Mouse (Mus musculus) MEL (cell line): ENCODE results near the gene Rps6ka1. TPM values are rescaled to one million over a fixed set of nuclear protein-coding genes. Genes with fewer than 3 reads are reported as not detected.

Source experiments
- DNase-seq: peaks from one replicate; pipeline ENCODE4 v3.0.0; 2011; ENCODE audit warnings: low read depth, low spot score
- H3K27ac ChIP-seq: 2 replicates; pipeline ENCODE4 v1.5.1; 2012; ENCODE audit warnings: low read depth, mild to moderate bottlenecking, control low read depth, low read length, moderate library complexity; ENCODE audit not compliant: control insufficient read depth
- H3K27me3 ChIP-seq, 2 experiments: fragments of 150-350 bp in 1 of 2; sonication (generic) in 1 of 2; 2 replicates each; pipeline ENCODE4 v1.6.1; 2012; ENCODE audit warnings: low read length in 2 of 2, mild to moderate bottlenecking in 2 of 2, improper control_type of control experiment in 1 of 2, moderate library complexity in 1 of 2; ENCODE audit not compliant: insufficient read depth in 2 of 2, control insufficient read depth in 1 of 2
- H3K36me3 ChIP-seq, 2 experiments: 2 replicates each; pipeline ENCODE4 v1.6.1; 2012 to 2014; ENCODE audit warnings: low read length in 2 of 2, improper control_type of control experiment in 1 of 2, inconsistent platforms in 1 of 2, mild to moderate bottlenecking in 1 of 2; ENCODE audit not compliant: insufficient read depth in 2 of 2, control insufficient read depth in 1 of 2
- H3K4me1 ChIP-seq, 2 experiments: fragments of 150-350 bp in 1 of 2; sonication (generic) in 1 of 2; 2 replicates each; pipeline ENCODE4 v1.6.1; 2012; ENCODE audit warnings: low read length in 2 of 2, improper control_type of control experiment in 1 of 2, mild to moderate bottlenecking in 1 of 2; ENCODE audit not compliant: insufficient read depth in 2 of 2, control insufficient read depth in 1 of 2
- H3K4me3 ChIP-seq, 2 experiments: fragments of 150-350 bp in 1 of 2; sonication (generic) in 1 of 2; 2 replicates each; pipeline ENCODE4 v1.5.1; 2012; ENCODE audit warnings: low read depth in 2 of 2, low read length in 2 of 2, mild to moderate bottlenecking in 2 of 2, moderate library complexity in 2 of 2, control low read depth in 1 of 2, improper control_type of control experiment in 1 of 2; ENCODE audit not compliant: control insufficient read depth in 1 of 2, insufficient read depth in 1 of 2
- H3K79me2 ChIP-seq: 2 replicates; pipeline ENCODE4 v1.6.1; 2012; ENCODE audit warnings: mild to moderate bottlenecking, low read length, moderate library complexity; ENCODE audit not compliant: control insufficient read depth, poor library complexity, insufficient read depth
- H3K9ac ChIP-seq: 2 replicates; pipeline ENCODE4 v1.6.1; 2012; ENCODE audit warnings: low read depth, mild to moderate bottlenecking, control low read depth, low read length, moderate library complexity; ENCODE audit not compliant: control insufficient read depth, poor library complexity, severe bottlenecking
- H3K9me3 ChIP-seq: fragments of 150-350 bp; sonication (generic); replicated peaks from 2 replicates; pipeline ENCODE4 v1.6.1; 2012; ENCODE audit warnings: mild to moderate bottlenecking, low read length, improper control_type of control experiment, moderate library complexity; ENCODE audit not compliant: insufficient read depth
- CHD1 ChIP-seq: IDR thresholded peaks from 2 replicates; pipeline ENCODE4 v1.6.1; 2012; ENCODE audit warnings: low read depth, mild to moderate bottlenecking, inconsistent platforms, low read length, improper control_type of control experiment
- CTCF ChIP-seq, 3 experiments: IDR thresholded peaks in 2 of 3; conservative IDR thresholded peaks in 1 of 3; 2 replicates each; pipeline ENCODE4 v1.5.1; 2011 to 2012; ENCODE audit warnings: low read length in 3 of 3, low read depth in 2 of 3, mild to moderate bottlenecking in 2 of 3, improper control_type of control experiment in 1 of 3, inconsistent platforms in 1 of 3, mixed read lengths in 1 of 3, moderate library complexity in 1 of 3; ENCODE audit not compliant: control insufficient read depth in 1 of 3, insufficient read depth in 1 of 3, poor library complexity in 1 of 3, severe bottlenecking in 1 of 3
- E2F4 ChIP-seq: IDR thresholded peaks from 2 replicates; pipeline ENCODE4 v1.6.1; 2011; ENCODE audit warnings: low read depth, low read length, improper control_type of control experiment, borderline replicate concordance
- ELF1 ChIP-seq: IDR thresholded peaks from 2 replicates; pipeline ENCODE4 v1.6.1; 2014; ENCODE audit warnings: low read depth, mild to moderate bottlenecking, inconsistent platforms, low read length, improper control_type of control experiment, moderate library complexity
- EP300 ChIP-seq, 2 experiments: IDR thresholded peaks; 2 replicates each; pipeline ENCODE4 v1.6.1; 2011; ENCODE audit warnings: improper control_type of control experiment in 2 of 2, low read length in 2 of 2, low read depth in 1 of 2, mild to moderate bottlenecking in 1 of 2
- GABPA ChIP-seq: IDR thresholded peaks from 2 replicates; pipeline ENCODE4 v1.6.1; 2012; ENCODE audit warnings: low read depth, mild to moderate bottlenecking, inconsistent platforms, low read length, improper control_type of control experiment, moderate library complexity
- HCFC1 ChIP-seq: IDR thresholded peaks from 2 replicates; pipeline ENCODE4 v1.6.1; 2012; ENCODE audit warnings: low read depth, mild to moderate bottlenecking, inconsistent platforms, low read length, improper control_type of control experiment, moderate library complexity
- JUND ChIP-seq: IDR thresholded peaks from 2 replicates; pipeline ENCODE4 v1.6.1; 2011; ENCODE audit warnings: low read depth, mild to moderate bottlenecking, improper control_type of control experiment, low read length
- MAFK ChIP-seq: IDR thresholded peaks from 2 replicates; pipeline ENCODE4 v1.6.1; 2011; ENCODE audit warnings: low read depth, mild to moderate bottlenecking, low read length, improper control_type of control experiment, borderline replicate concordance
- MAZ ChIP-seq: IDR thresholded peaks from 2 replicates; pipeline ENCODE4 v1.6.1; 2012; ENCODE audit warnings: low read depth, mild to moderate bottlenecking, inconsistent platforms, low read length, improper control_type of control experiment
- MYB ChIP-seq: IDR thresholded peaks from 2 replicates; pipeline ENCODE4 v1.6.1; 2011; ENCODE audit warnings: mild to moderate bottlenecking, low read depth, low read length, improper control_type of control experiment
- NELFE ChIP-seq: IDR thresholded peaks from 2 replicates; pipeline ENCODE4 v1.6.1; 2011; ENCODE audit warnings: low read depth, low read length, improper control_type of control experiment
- NRF1 ChIP-seq: IDR thresholded peaks from 2 replicates; pipeline ENCODE4 v1.6.1; 2014; ENCODE audit warnings: low read depth, mild to moderate bottlenecking, inconsistent platforms, low read length, improper control_type of control experiment, moderate library complexity; ENCODE audit not compliant: poor library complexity, insufficient read depth, severe bottlenecking
- POLR2A ChIP-seq, 2 experiments: IDR thresholded peaks; 2 replicates each; pipeline ENCODE4 v1.6.1; 2011 to 2012; ENCODE audit warnings: low read length in 2 of 2, mild to moderate bottlenecking in 2 of 2, control low read depth in 1 of 2, improper control_type of control experiment in 1 of 2, low read depth in 1 of 2, moderate library complexity in 1 of 2; ENCODE audit not compliant: control insufficient read depth in 1 of 2, insufficient read depth in 1 of 2, poor library complexity in 1 of 2
- POLR2AphosphoS2 ChIP-seq: IDR thresholded peaks from 2 replicates; pipeline ENCODE4 v1.6.1; 2011; ENCODE audit warnings: low read length, improper control_type of control experiment
- POLR2AphosphoS5 ChIP-seq: IDR thresholded peaks from 2 replicates; pipeline ENCODE4 v1.6.1; 2012; ENCODE audit warnings: low read depth, borderline replicate concordance, mild to moderate bottlenecking, inconsistent platforms, low read length, moderate library complexity, mixed read lengths
- RAD21 ChIP-seq: IDR thresholded peaks from 2 replicates; pipeline ENCODE4 v1.6.1; 2011; ENCODE audit warnings: mild to moderate bottlenecking, low read depth, low read length, improper control_type of control experiment
- RCOR1 ChIP-seq: IDR thresholded peaks from 2 replicates; pipeline ENCODE4 v1.6.1; 2012; ENCODE audit warnings: low read depth, mild to moderate bottlenecking, inconsistent platforms, low read length, improper control_type of control experiment
- SMC3 ChIP-seq: IDR thresholded peaks from 2 replicates; pipeline ENCODE4 v1.6.1; 2011; ENCODE audit warnings: low read depth, low read length, improper control_type of control experiment
- TCF12 ChIP-seq: IDR thresholded peaks from 2 replicates; pipeline ENCODE4 v1.6.1; 2014; ENCODE audit warnings: low read depth, mild to moderate bottlenecking, inconsistent platforms, low read length, improper control_type of control experiment, moderate library complexity
- USF1 ChIP-seq: IDR thresholded peaks from 2 replicates; pipeline ENCODE4 v1.6.1; 2014; ENCODE audit warnings: low read depth, mild to moderate bottlenecking, inconsistent platforms, low read length, improper control_type of control experiment, moderate library complexity
- USF2 ChIP-seq, 2 experiments: IDR thresholded peaks; 2 replicates each; pipeline ENCODE4 v1.6.1; 2011 to 2012; ENCODE audit warnings: improper control_type of control experiment in 2 of 2, low read length in 2 of 2, borderline replicate concordance in 1 of 2, inconsistent platforms in 1 of 2, low read depth in 1 of 2, mild to moderate bottlenecking in 1 of 2; ENCODE audit not compliant: insufficient read depth in 1 of 2
- ZKSCAN1 ChIP-seq: IDR thresholded peaks from 2 replicates; pipeline ENCODE4 v1.6.1; 2012; ENCODE audit warnings: low read depth, mild to moderate bottlenecking, inconsistent platforms, low read length, improper control_type of control experiment, moderate library complexity
- ZNF384 ChIP-seq: IDR thresholded peaks from 2 replicates; pipeline ENCODE4 v1.6.1; 2012; ENCODE audit warnings: low read depth, mild to moderate bottlenecking, inconsistent platforms, low read length, improper control_type of control experiment
- polyA plus RNA-seq, 2 experiments: library from polyadenylated mRNA; stranded (reverse) in 1 of 2; unstranded in 1 of 2; fragments of >175 nt in 1 of 2; fragments of >200 nt in 1 of 2; gene quantifications; 2 replicates each; pipeline versions ENCODE4 v1.2.1 to v1.2.4; 2012; ENCODE audit warnings: low replicate concordance in 2 of 2, low read depth in 1 of 2; ENCODE audit not compliant: insufficient read length in 2 of 2, insufficient read depth in 1 of 2, missing spikeins in 1 of 2
- total RNA-seq: library from RNA; depleted of rRNA; stranded (reverse); fragments of 300-350 nt; gene quantifications from 2 replicates; pipeline ENCODE4 v1.2.3, GENCODE M21; 2012

Gene Rps6ka1
- total and polyA plus RNA-seq, 3 experiments = 45.3 to 68.9 TPM; not detected in 1

GRCm38 (mm10) chr4:133903372-133903771, 15.8 kb upstream of the Rps6ka1 start:
- Histone ChIP-seq H3K79me2 (no peaks in the 10 kb centered on the region), H3K9ac (no peak overlapping the region), H3K4me1 (no peaks in the 10 kb centered on the region), H3K36me3 (no peaks in the 10 kb centered on the region), H3K9me3 (no peaks in the 10 kb centered on the region), H3K27me3 (no peaks in the 10 kb centered on the region; a peak in 1 of 4 replicates), H3K4me3 (no peak overlapping the region), H3K27ac (no peak overlapping the region)
- no peak for DNase-seq
- TF ChIP-seq USF2 (IDR thresholded peaks at IDR 0.05; ENCODE audit: borderline replicate concordance in 1 of 2, insufficient read depth in 1 of 2, low read depth in 1 of 2, low read length in 2 of 2) = no peak
- no peak for TF ChIP-seq TCF12
- no peak for TF ChIP-seq USF1
- no peak for TF ChIP-seq RCOR1
- TF ChIP-seq GABPA = no peak
- no peak for TF ChIP-seq MAFK
- TF ChIP-seq ZKSCAN1 = no peak
- no peak for TF ChIP-seq POLR2AphosphoS2
- no peak for TF ChIP-seq POLR2AphosphoS5
- TF ChIP-seq MAZ = no peak
- TF ChIP-seq CTCF (IDR thresholded peaks at IDR 0.05 in 2 of 3, conservative IDR thresholded peaks at IDR 0.05 in 1 of 3; ENCODE audit: control insufficient read depth in 1 of 3, insufficient read depth in 1 of 3, low read depth in 2 of 3, low read length in 3 of 3, poor library complexity in 1 of 3, severe bottlenecking in 1 of 3) = no peak
- no peak for TF ChIP-seq NELFE
- no peak for TF ChIP-seq RAD21
- no peak for TF ChIP-seq CHD1
- no peak for TF ChIP-seq ZNF384
- TF ChIP-seq ELF1 = no peak
- TF ChIP-seq EP300 (IDR thresholded peaks at IDR 0.05; ENCODE audit: low read depth in 1 of 2, low read length in 2 of 2) = no peak
- no peak for TF ChIP-seq NRF1

- no peak overlapping the region for H3K4me3 ChIP-seq
- peak; percentile 50 for DNase-seq
- no peak overlapping the region for H3K9ac ChIP-seq
- TF ChIP-seq SMC3 (peak; percentile 24; the same call in 1 of the 2 replicates), CTCF (IDR thresholded peaks at IDR 0.05 in 2 of 3, conservative IDR thresholded peaks at IDR 0.05 in 1 of 3; ENCODE audit: control insufficient read depth in 1 of 3, insufficient read depth in 1 of 3, low read depth in 2 of 3, low read length in 3 of 3, poor library complexity in 1 of 3, severe bottlenecking in 1 of 3) (peak; percentile 18 to 32 (median 21); a peak in 5 of 6 replicates), JUND (no peak), MAZ (no peak), POLR2A (IDR thresholded peaks at IDR 0.05; ENCODE audit: control insufficient read depth in 1 of 2, insufficient read depth in 1 of 2, low read depth in 1 of 2, low read length in 2 of 2, poor library complexity in 1 of 2) (no peak), GABPA (no peak), MYB (no peak), HCFC1 (no peak), E2F4 (no peak), RAD21 (peak; percentile 25), ELF1 (no peak)
- H3K36me3 ChIP-seq = no peaks in the 10 kb centered on the region
- no peaks in the 10 kb centered on the region for H3K4me1 ChIP-seq
- no peaks in the 10 kb centered on the region for H3K79me2 ChIP-seq
- H3K9me3 ChIP-seq = no peaks in the 10 kb centered on the region
- H3K27ac ChIP-seq = no peak overlapping the region
- H3K27me3 ChIP-seq = no peaks in the 10 kb centered on the region; a peak in 1 of 4 replicates
These were observed 14.9 kb upstream of the Rps6ka1 start for GRCm38 (mm10) chr4:133902510-133902909.
